Mouse (Mus musculus) ES-Bruce4 (cell line): ENCODE data around the gene Tekt5. TPM values are rescaled to one million over a fixed set of nuclear protein-coding genes. Genes with fewer than 3 reads are reported as not detected.
A peak's percentile ranks its signal among the peaks of the same experiment; 100 is the strongest.

Experiments used
- H3K27ac ChIP-seq: 2 replicates; pipeline ENCODE4 v1.5.1; 2012; ENCODE audit warnings: low read length, inconsistent platforms; ENCODE audit not compliant: insufficient read depth
- H3K27me3 ChIP-seq: 2 replicates; pipeline ENCODE4 v1.6.1; 2012; ENCODE audit warnings: mild to moderate bottlenecking, low read length, inconsistent platforms; ENCODE audit not compliant: control insufficient read depth, poor library complexity, insufficient read depth, severe bottlenecking
- H3K36me3 ChIP-seq: 2 replicates; pipeline ENCODE4 v1.6.1; 2012; ENCODE audit warnings: inconsistent platforms, mild to moderate bottlenecking, low read length, moderate library complexity; ENCODE audit not compliant: control insufficient read depth, poor library complexity, insufficient read depth, severe bottlenecking
- H3K4me1 ChIP-seq: one replicate; pipeline ENCODE4 v1.8.1; 2011; ENCODE audit warnings: low read length; ENCODE audit not compliant: control insufficient read depth, insufficient read depth
- H3K4me3 ChIP-seq: 2 replicates; pipeline ENCODE4 v1.5.1; 2011; ENCODE audit warnings: low read depth, mild to moderate bottlenecking, low read length
- H3K9ac ChIP-seq: 2 replicates; pipeline ENCODE4 v1.6.1; 2012; ENCODE audit warnings: low read depth, mild to moderate bottlenecking, inconsistent platforms; ENCODE audit not compliant: poor library complexity, severe bottlenecking
- H3K9me3 ChIP-seq: replicated peaks from 2 replicates; pipeline ENCODE4 v1.6.1; 2012; ENCODE audit warnings: mild to moderate bottlenecking, low read length, inconsistent platforms; ENCODE audit not compliant: control insufficient read depth, poor library complexity, insufficient read depth, severe bottlenecking
- CTCF ChIP-seq: IDR thresholded peaks from one replicate; pipeline ENCODE4 v1.8.1; 2011; ENCODE audit warnings: low read depth, low read length
- EP300 ChIP-seq: IDR thresholded peaks from 2 replicates; pipeline ENCODE4 v1.6.1; 2011; ENCODE audit warnings: low read depth, low read length; ENCODE audit not compliant: insufficient read depth
- POLR2A ChIP-seq: IDR thresholded peaks from one replicate; pipeline ENCODE4 v1.8.1; 2011; ENCODE audit warnings: low read length; ENCODE audit not compliant: insufficient read depth
- polyA plus RNA-seq: library from polyadenylated mRNA; stranded (reverse); fragments of >200 nt; gene quantifications from 2 replicates; pipeline ENCODE4 v1.2.4, GENCODE M21; 2011; ENCODE audit warnings: low read depth; ENCODE audit not compliant: missing spikeins, insufficient read depth, insufficient read length

The Tekt5 gene
- polyA plus RNA-seq, 1 experiment: 0.55 TPM

DNA sequence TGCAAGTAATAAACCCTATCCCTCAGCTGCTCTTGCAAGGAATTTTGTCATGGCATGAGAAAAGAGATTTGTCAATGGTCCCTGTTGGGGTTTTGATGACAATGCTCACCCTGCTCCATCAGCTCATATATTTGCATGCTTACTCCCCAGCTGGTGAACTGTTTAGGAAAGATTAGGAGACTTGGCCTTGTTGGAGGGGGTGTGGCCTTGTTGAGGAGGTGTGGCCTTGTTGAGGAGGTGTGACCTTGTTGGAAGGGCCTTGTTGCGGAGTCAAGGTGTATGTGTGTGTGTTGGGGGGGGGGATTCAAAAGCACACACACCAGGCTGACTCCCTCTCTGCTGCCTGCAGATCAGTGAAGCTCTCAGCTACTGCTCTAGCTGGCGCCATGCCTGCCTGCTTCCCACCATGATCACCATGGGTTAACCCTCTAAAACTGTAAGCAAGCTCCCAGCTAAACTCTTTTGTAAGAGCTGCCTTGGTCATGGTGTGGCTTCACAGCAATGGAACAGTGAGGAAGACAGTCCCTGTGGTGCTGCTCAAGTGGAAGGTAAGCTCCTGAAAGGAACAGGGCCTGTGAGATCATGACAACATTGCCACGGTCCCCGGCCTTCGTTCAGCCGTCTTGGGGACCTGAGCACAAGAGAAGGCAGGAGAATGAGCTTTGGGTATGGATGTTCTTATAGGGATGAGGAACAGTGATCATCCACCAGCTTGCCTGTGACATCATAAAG is 6.5 kb downstream of the Tekt5 start:
- Histone ChIP-seq H3K9me3 (no peaks in the 10 kb centered on the region), H3K36me3 (no peaks in the 10 kb centered on the region), H3K4me1 (no peaks in the 10 kb centered on the region), H3K4me3 (no peak overlapping the region), H3K9ac (no peak overlapping the region), H3K27ac (no peak overlapping the region), H3K27me3 (no peaks in the 10 kb centered on the region)
- TF ChIP-seq CTCF (no peak), EP300 (no peak), POLR2A (no peak)

DNA sequence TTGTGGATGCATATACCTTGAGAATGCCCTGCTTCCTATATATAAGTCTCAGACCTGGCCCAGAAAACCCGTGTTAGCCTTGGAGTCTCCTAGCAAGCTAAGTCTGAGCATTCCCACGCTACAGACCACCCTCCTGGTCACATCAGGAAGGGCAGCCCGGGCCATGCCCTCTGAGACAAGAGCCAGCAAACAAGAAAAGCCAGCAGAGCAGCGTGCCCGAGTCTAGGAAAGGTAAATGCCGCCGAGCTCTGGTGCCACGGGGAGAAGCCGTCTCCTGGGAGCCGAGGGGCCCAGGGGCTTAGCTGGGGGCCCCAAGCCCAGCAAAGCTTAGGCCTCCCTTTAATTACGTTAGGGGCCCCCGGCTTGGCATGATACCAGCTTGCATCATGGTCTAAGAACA is 10.0 kb downstream of the Tekt5 start:
- Histone ChIP-seq H3K27ac (no peak overlapping the region), H3K4me1 (no peaks in the 10 kb centered on the region), H3K4me3 (no peak overlapping the region), H3K9me3 (no peaks in the 10 kb centered on the region), H3K36me3 (no peaks in the 10 kb centered on the region), H3K27me3 (no peaks in the 10 kb centered on the region), H3K9ac (no peak overlapping the region)
- no peak for TF ChIP-seq EP300
- TF ChIP-seq POLR2A: no peak
- no peak for TF ChIP-seq CTCF

DNA sequence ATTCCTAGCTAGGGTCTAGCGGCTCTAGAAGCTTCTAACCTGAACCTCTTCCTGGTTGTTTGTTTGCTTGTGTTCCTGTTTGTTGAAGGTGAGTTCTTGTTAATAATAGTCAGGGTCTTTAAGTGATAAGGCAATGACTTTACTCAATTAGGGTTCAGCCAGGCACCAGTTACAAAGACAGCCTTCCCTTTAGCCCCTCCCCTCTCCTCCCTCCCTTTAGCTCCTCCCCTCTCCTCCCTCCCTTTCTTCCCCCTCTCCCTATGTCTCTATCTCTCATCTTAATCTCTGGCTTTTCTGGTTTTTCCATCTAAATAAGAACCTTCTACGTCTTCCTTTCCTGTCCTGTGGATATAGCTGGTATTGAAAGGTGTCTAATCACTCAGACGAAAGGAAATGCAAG is 10.7 kb downstream of the Tekt5 start:
- Histone ChIP-seq H3K9me3 (no peaks in the 10 kb centered on the region), H3K4me1 (no peaks in the 10 kb centered on the region), H3K27ac (no peak overlapping the region), H3K27me3 (no peaks in the 10 kb centered on the region), H3K9ac (no peak overlapping the region), H3K4me3 (no peak overlapping the region), H3K36me3 (no peaks in the 10 kb centered on the region)
- TF ChIP-seq EP300: no peak
- TF ChIP-seq CTCF: no peak
- TF ChIP-seq POLR2A: no peak

DNA sequence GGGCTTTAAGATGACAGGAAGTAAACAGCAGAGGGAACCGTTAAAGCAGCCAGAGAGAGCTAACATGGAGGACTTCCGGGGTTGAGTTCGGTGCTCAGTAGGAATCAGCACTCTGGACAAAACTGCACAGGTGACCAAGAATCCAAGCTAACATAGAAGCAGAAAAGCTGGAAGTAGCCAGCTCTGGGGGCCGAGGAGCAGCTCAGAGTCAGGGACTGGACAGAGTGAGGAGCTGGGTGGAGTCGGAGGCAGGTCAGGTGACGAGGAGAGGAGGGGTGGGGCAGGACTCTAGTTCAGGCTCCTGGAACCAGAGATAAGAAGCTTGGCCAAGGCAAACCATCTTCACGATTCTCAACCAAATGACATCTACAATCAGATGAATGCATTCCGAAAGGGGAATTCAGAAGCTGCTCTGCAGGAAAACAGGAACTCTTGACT is 11.2 kb downstream of the Tekt5 start:
- Histone ChIP-seq H3K4me3 (no peak overlapping the region), H3K4me1 (no peaks in the 10 kb centered on the region), H3K36me3 (no peaks in the 10 kb centered on the region), H3K9ac (no peak overlapping the region), H3K27ac (no peak overlapping the region), H3K27me3 (no peaks in the 10 kb centered on the region), H3K9me3 (no peaks in the 10 kb centered on the region)
- TF ChIP-seq CTCF: no peak
- TF ChIP-seq POLR2A: no peak
- TF ChIP-seq EP300: peak; percentile 23; the same call in 1 of the 2 replicates

DNA sequence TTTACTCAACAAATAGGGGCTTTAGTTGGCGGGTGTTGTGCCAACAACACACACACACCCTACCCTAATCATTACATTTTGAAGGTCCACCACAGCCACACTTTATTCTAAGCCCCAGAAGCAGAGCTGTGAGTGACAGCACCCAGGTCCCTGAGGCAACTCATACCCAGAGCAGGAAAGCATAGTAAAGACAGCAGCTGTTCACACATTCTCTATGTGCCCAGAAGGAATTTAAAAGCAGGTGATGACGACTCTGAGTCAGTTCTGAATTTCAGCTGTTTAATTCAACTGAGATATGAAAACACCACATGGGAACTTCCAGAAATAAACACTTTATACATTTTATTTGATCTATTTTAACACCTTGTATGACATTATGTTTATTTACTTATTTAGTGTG is 15.8 kb downstream of the Tekt5 start:
- no peak overlapping the region for H3K4me3 ChIP-seq
- no peaks in the 10 kb centered on the region for H3K27me3 ChIP-seq
- no peak overlapping the region for H3K9ac ChIP-seq
- no peaks in the 10 kb centered on the region for H3K9me3 ChIP-seq
- H3K4me1 ChIP-seq: peaks cover 2% of the 10 kb centered on the region
- no peak for TF ChIP-seq EP300
- TF ChIP-seq CTCF: no peak
- TF ChIP-seq POLR2A: no peak
- H3K36me3 ChIP-seq: no peaks in the 10 kb centered on the region
- no peak overlapping the region for H3K27ac ChIP-seq

DNA sequence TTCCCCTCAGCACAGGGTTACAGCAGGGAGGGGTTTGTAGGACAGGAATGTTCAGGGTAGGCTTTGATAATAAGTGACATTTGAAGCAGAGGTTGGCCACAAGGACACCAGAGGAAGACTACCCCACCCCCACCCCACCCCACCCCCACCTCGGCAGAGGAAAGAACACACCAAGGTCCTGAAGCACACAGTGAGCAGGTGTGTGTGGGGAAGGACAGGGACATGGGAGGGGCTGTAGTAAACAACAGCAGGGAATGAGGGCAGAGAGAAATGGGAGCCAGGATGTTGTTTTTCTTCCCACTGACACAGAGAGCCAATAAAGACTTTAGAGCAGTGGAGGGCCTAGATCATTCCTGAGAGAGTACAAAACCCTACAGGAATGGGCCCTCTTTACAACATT is 18.0 kb downstream of the Tekt5 start:
- no peaks in the 10 kb centered on the region for H3K27me3 ChIP-seq
- no peak overlapping the region for H3K4me3 ChIP-seq
- H3K9ac ChIP-seq: no peak overlapping the region
- H3K27ac ChIP-seq: no peak overlapping the region
- no peaks in the 10 kb centered on the region for H3K36me3 ChIP-seq
- TF ChIP-seq EP300 (no peak), CTCF (no peak), POLR2A (no peak)
- H3K9me3 ChIP-seq: no peaks in the 10 kb centered on the region
- H3K4me1 ChIP-seq: peaks cover 2% of the 10 kb centered on the region
